Mouse (Mus musculus): Measurements from ENCODE around the gene Icam1. TPM values are rescaled to one million over a fixed set of nuclear protein-coding genes. Genes with fewer than 3 reads are reported as not detected.

Gene Icam1
- polyA plus RNA-seq, 1 experiment from 2014 or later = 4.0 TPM

- no peak for ATAC-seq (ENCODE audit: low FRiP score)
- Histone ChIP-seq H3K9me3 (ENCODE audit: control insufficient read depth, low read length) (no peaks in the 10 kb centered on the region), H3K4me1 (ENCODE audit: control insufficient read depth, insufficient read depth, low read length) (peaks cover 33% of the 10 kb centered on the region), H3K4me2 (peak overlapping the region; percentile 83; the same call in 1 of the 2 replicates), H3K27ac (ENCODE audit: low read depth, low read length) (no peak overlapping the region), H3K36me3 (ENCODE audit: control insufficient read depth, insufficient read depth, low read length) (no peaks in the 10 kb centered on the region), H3K4me3 (ENCODE audit: low read depth, low read length) (peak overlapping the region; percentile 39), H3K9ac (ENCODE audit: low read length) (no peak overlapping the region), H3K27me3 (ENCODE audit: control insufficient read depth, insufficient read depth, low read length) (peaks cover 94% of the 10 kb centered on the region)
- WGBS = 4% methylated on average over 7 of the region's 7 CpGs
- DNase-seq (ENCODE audit: low spot score, missing footprints) = peak; percentile 93
Observed at GRCm38 (mm10) chr9:21032491-21032890, 16.7 kb downstream of the Icam1 start.

- Histone ChIP-seq H3K4me1 (ENCODE audit: control insufficient read depth, insufficient read depth, low read length) (peaks cover 35% of the 10 kb centered on the region), H3K9ac (ENCODE audit: low read length) (no peak overlapping the region), H3K4me2 (peak overlapping the region; percentile 53), H3K27ac (ENCODE audit: low read depth, low read length) (no peak overlapping the region), H3K27me3 (ENCODE audit: control insufficient read depth, insufficient read depth, low read length) (peaks cover 98% of the 10 kb centered on the region), H3K36me3 (ENCODE audit: control insufficient read depth, insufficient read depth, low read length) (no peaks in the 10 kb centered on the region), H3K4me3 (ENCODE audit: low read depth, low read length) (peak overlapping the region; percentile 35), H3K9me3 (ENCODE audit: control insufficient read depth, low read length) (no peaks in the 10 kb centered on the region)
- under 1% methylated on average over 34 of the region's 34 CpGs for WGBS
- ATAC-seq (ENCODE audit: low FRiP score) (peak; percentile 31; the same call in 1 of the 2 replicates), DNase-seq (ENCODE audit: low spot score, missing footprints) (peak; percentile 97)
Observed at GRCm38 (mm10) chr9:21033136-21033535, 17.4 kb downstream of the Icam1 start.

GRCm38 (mm10) chr9:21034481-21035085, 18.8 kb downstream of the Icam1 start:
- no peaks in the 10 kb centered on the region for H3K36me3 ChIP-seq (ENCODE audit: control insufficient read depth, insufficient read depth, low read length)
- no peak overlapping the region for H3K9ac ChIP-seq (ENCODE audit: low read length)
- 3% methylated on average over 17 of the region's 17 CpGs for WGBS
- no peak for ATAC-seq (ENCODE audit: low FRiP score)
- no peaks in the 10 kb centered on the region for H3K9me3 ChIP-seq (ENCODE audit: control insufficient read depth, low read length)
- H3K27me3 ChIP-seq (ENCODE audit: control insufficient read depth, insufficient read depth, low read length) = peaks cover 96% of the 10 kb centered on the region
- peak; percentile 89 for DNase-seq (ENCODE audit: low spot score, missing footprints)
- no peak overlapping the region for H3K27ac ChIP-seq (ENCODE audit: low read depth, low read length)
- peaks cover 32% of the 10 kb centered on the region for H3K4me1 ChIP-seq (ENCODE audit: control insufficient read depth, insufficient read depth, low read length)
- H3K4me2 ChIP-seq = no peak overlapping the region
- H3K4me3 ChIP-seq (ENCODE audit: low read depth, low read length) = no peak overlapping the region

GRCm38 (mm10) chr9:21035586-21035985, 19.8 kb downstream of the Icam1 start:
- Histone ChIP-seq H3K27ac (ENCODE audit: low read depth, low read length) (no peak overlapping the region), H3K4me3 (ENCODE audit: low read depth, low read length) (no peak overlapping the region), H3K27me3 (ENCODE audit: control insufficient read depth, insufficient read depth, low read length) (peaks cover 93% of the 10 kb centered on the region), H3K36me3 (ENCODE audit: control insufficient read depth, insufficient read depth, low read length) (no peaks in the 10 kb centered on the region), H3K9ac (ENCODE audit: low read length) (no peak overlapping the region), H3K4me1 (ENCODE audit: control insufficient read depth, insufficient read depth, low read length) (peaks cover 30% of the 10 kb centered on the region), H3K4me2 (no peak overlapping the region), H3K9me3 (ENCODE audit: control insufficient read depth, low read length) (no peaks in the 10 kb centered on the region)
- ATAC-seq (ENCODE audit: low FRiP score) = no peak
- 16% methylated on average over 9 of the region's 9 CpGs for WGBS
- no peak for DNase-seq (ENCODE audit: low spot score, missing footprints)

GRCm38 (mm10) chr9:21036161-21036560, 20.4 kb downstream of the Icam1 start:
- Histone ChIP-seq H3K4me1 (ENCODE audit: control insufficient read depth, insufficient read depth, low read length) (peaks cover 25% of the 10 kb centered on the region), H3K27me3 (ENCODE audit: control insufficient read depth, insufficient read depth, low read length) (peaks cover 88% of the 10 kb centered on the region), H3K4me3 (ENCODE audit: low read depth, low read length) (no peak overlapping the region), H3K4me2 (no peak overlapping the region), H3K9me3 (ENCODE audit: control insufficient read depth, low read length) (no peaks in the 10 kb centered on the region), H3K27ac (ENCODE audit: low read depth, low read length) (no peak overlapping the region), H3K9ac (ENCODE audit: low read length) (no peak overlapping the region), H3K36me3 (ENCODE audit: control insufficient read depth, insufficient read depth, low read length) (no peaks in the 10 kb centered on the region)
- ATAC-seq (ENCODE audit: low FRiP score) = no peak
- WGBS = 4% methylated on average over 20 of the region's 20 CpGs
- DNase-seq (ENCODE audit: low spot score, missing footprints) = peak; percentile 90

GRCm38 (mm10) chr9:21036666-21037065, 20.9 kb downstream of the Icam1 start:
- ATAC-seq (ENCODE audit: low FRiP score) (no peak), DNase-seq (ENCODE audit: low spot score, missing footprints) (peak; percentile 87)
- no peaks in the 10 kb centered on the region for H3K36me3 ChIP-seq (ENCODE audit: control insufficient read depth, insufficient read depth, low read length)
- H3K27me3 ChIP-seq (ENCODE audit: control insufficient read depth, insufficient read depth, low read length) = peaks cover 83% of the 10 kb centered on the region
- H3K4me2 ChIP-seq = no peak overlapping the region
- WGBS = 2% methylated on average over 22 of the region's 22 CpGs
- H3K9me3 ChIP-seq (ENCODE audit: control insufficient read depth, low read length) = no peaks in the 10 kb centered on the region
- peaks cover 24% of the 10 kb centered on the region for H3K4me1 ChIP-seq (ENCODE audit: control insufficient read depth, insufficient read depth, low read length)
- H3K9ac ChIP-seq (ENCODE audit: low read length) = no peak overlapping the region
- H3K27ac ChIP-seq (ENCODE audit: low read depth, low read length) = no peak overlapping the region
- H3K4me3 ChIP-seq (ENCODE audit: low read depth, low read length) = no peak overlapping the region

GRCm38 (mm10) chr9:21037481-21037891, 21.7 kb downstream of the Icam1 start:
- 2% methylated on average over 31 of the region's 31 CpGs for WGBS

GRCm38 (mm10) chr9:21039779-21040178, 24.0 kb downstream of the Icam1 start:
- peaks cover 53% of the 10 kb centered on the region for H3K27me3 ChIP-seq (ENCODE audit: control insufficient read depth, insufficient read depth, low read length)
- DNase-seq (ENCODE audit: low spot score, missing footprints) (peak; percentile 78), ATAC-seq (ENCODE audit: low FRiP score) (no peak)
- WGBS = 79% methylated on average over 3 of the region's 3 CpGs
- H3K9me3 ChIP-seq (ENCODE audit: control insufficient read depth, low read length) = no peaks in the 10 kb centered on the region
- H3K36me3 ChIP-seq (ENCODE audit: control insufficient read depth, insufficient read depth, low read length) = no peaks in the 10 kb centered on the region
- no peak overlapping the region for H3K4me3 ChIP-seq (ENCODE audit: low read depth, low read length)
- H3K9ac ChIP-seq (ENCODE audit: low read length) = no peak overlapping the region
- no peak overlapping the region for H3K27ac ChIP-seq (ENCODE audit: low read depth, low read length)
- H3K4me2 ChIP-seq = no peak overlapping the region
- peaks cover 8% of the 10 kb centered on the region; the same call in 1 of the 2 replicates for H3K4me1 ChIP-seq (ENCODE audit: control insufficient read depth, insufficient read depth, low read length)

More at GRCm38 (mm10) chr9:21037481-21037891, 21.7 kb downstream of the Icam1 start:
- Histone ChIP-seq H3K9me3 (ENCODE audit: control insufficient read depth, low read length) (no peaks in the 10 kb centered on the region), H3K4me1 (ENCODE audit: control insufficient read depth, insufficient read depth, low read length) (peaks cover 18% of the 10 kb centered on the region), H3K36me3 (ENCODE audit: control insufficient read depth, insufficient read depth, low read length) (no peaks in the 10 kb centered on the region), H3K4me2 (peak overlapping the region; percentile 53), H3K27ac (ENCODE audit: low read depth, low read length) (no peak overlapping the region), H3K9ac (ENCODE audit: low read length) (peak overlapping the region; percentile 44), H3K4me3 (ENCODE audit: low read depth, low read length) (peak overlapping the region; percentile 24), H3K27me3 (ENCODE audit: control insufficient read depth, insufficient read depth, low read length) (peaks cover 75% of the 10 kb centered on the region)
- ATAC-seq (ENCODE audit: low FRiP score) (peak; percentile 43; the same call in 1 of the 2 replicates), DNase-seq (ENCODE audit: low spot score, missing footprints) (peak; percentile 92)

GRCm38 (mm10) chr9:21041308-21041707, 25.5 kb downstream of the Icam1 start:
- Histone ChIP-seq H3K4me1 (ENCODE audit: control insufficient read depth, insufficient read depth, low read length) (peaks cover 8% of the 10 kb centered on the region; the same call in 1 of the 2 replicates), H3K27ac (ENCODE audit: low read depth, low read length) (no peak overlapping the region), H3K4me3 (ENCODE audit: low read depth, low read length) (no peak overlapping the region), H3K4me2 (no peak overlapping the region), H3K9me3 (ENCODE audit: control insufficient read depth, low read length) (no peaks in the 10 kb centered on the region), H3K36me3 (ENCODE audit: control insufficient read depth, insufficient read depth, low read length) (no peaks in the 10 kb centered on the region), H3K27me3 (ENCODE audit: control insufficient read depth, insufficient read depth, low read length) (peaks cover 38% of the 10 kb centered on the region), H3K9ac (ENCODE audit: low read length) (no peak overlapping the region)
- DNase-seq (ENCODE audit: low spot score, missing footprints) = peak; percentile 53
- WGBS = 50% methylated on average over 4 of the region's 4 CpGs
- ATAC-seq (ENCODE audit: low FRiP score) = no peak

All from midbrain, embryonic 11.5 days (tissue).